Mouse (Mus musculus): Measurements from ENCODE around the gene Sox10. TPM values are rescaled to one million over a fixed set of nuclear protein-coding genes. Genes with fewer than 3 reads are reported as not detected.

Sox10 gene
- total RNA-seq, 1 experiment = 0.31 TPM

GRCm38 (mm10) chr15:79135332-79135731, 29.7 kb downstream of the Sox10 start:
- in situ Hi-C loops (cut with MboI; ENCODE audit: low sequenced_read_pairs in 2 of 2, unreplicated experiment in 2 of 2) = no loop called here
- TF ChIP-seq MAFK (IDR thresholded peaks at IDR 0.05; ENCODE audit: insufficient read depth, low read depth, low read length) (no peak), ZC3H11A (IDR thresholded peaks at IDR 0.05; ENCODE audit: borderline replicate concordance, low read depth, low read length) (no peak), ZNF384 (IDR thresholded peaks at IDR 0.05; ENCODE audit: low read depth, low read length) (no peak), HCFC1 (IDR thresholded peaks at IDR 0.05; ENCODE audit: borderline replicate concordance, insufficient read depth, low read length) (no peak), CHD2 (IDR thresholded peaks at IDR 0.05; ENCODE audit: low read depth, low read length) (no peak)
- Histone ChIP-seq H3K36me3 (ENCODE audit: control insufficient read depth, insufficient read depth, low read length, poor library complexity, severe bottlenecking) (peaks cover 6% of the 10 kb centered on the region; the same call in 1 of the 2 replicates), H3K9ac (ENCODE audit: insufficient read depth, low read depth, low read length, poor library complexity, severe bottlenecking) (no peak overlapping the region), H3K4me3 (ENCODE audit: insufficient read depth in 1 of 2, low read depth in 1 of 2, low read length in 2 of 2, poor library complexity in 1 of 2, severe bottlenecking in 1 of 2) (no peak overlapping the region), H3K4me1 (ENCODE audit: control insufficient read depth in 2 of 2, insufficient read depth in 2 of 2, low read length in 2 of 2, poor library complexity in 1 of 2) (no peaks in the 10 kb centered on the region; a peak in 1 of 4 replicates), H3K27ac (ENCODE audit: insufficient read depth, low read depth, low read length, poor library complexity, severe bottlenecking) (no peak overlapping the region), H3K9me3 (ENCODE audit: control insufficient read depth, insufficient read depth, low read depth, low read length) (no peaks in the 10 kb centered on the region)
- no peak for DNase-seq (ENCODE audit: low read depth, low spot score)

- DNase-seq (ENCODE audit: low read depth, low spot score) = no peak
- H3K9me3 ChIP-seq (ENCODE audit: control insufficient read depth, insufficient read depth, low read depth, low read length) = no peaks in the 10 kb centered on the region
- H3K27ac ChIP-seq (ENCODE audit: insufficient read depth, low read depth, low read length, poor library complexity, severe bottlenecking) = no peak overlapping the region
- no peak overlapping the region for H3K9ac ChIP-seq (ENCODE audit: insufficient read depth, low read depth, low read length, poor library complexity, severe bottlenecking)
- peaks cover 6% of the 10 kb centered on the region; the same call in 1 of the 2 replicates for H3K36me3 ChIP-seq (ENCODE audit: control insufficient read depth, insufficient read depth, low read length, poor library complexity, severe bottlenecking)
- H3K4me3 ChIP-seq (ENCODE audit: insufficient read depth in 1 of 2, low read depth in 1 of 2, low read length in 2 of 2, poor library complexity in 1 of 2, severe bottlenecking in 1 of 2) = no peak overlapping the region
- in situ Hi-C loops (cut with MboI; ENCODE audit: low sequenced_read_pairs in 2 of 2, unreplicated experiment in 2 of 2) = no loop called here
- no peaks in the 10 kb centered on the region; a peak in 1 of 4 replicates for H3K4me1 ChIP-seq (ENCODE audit: control insufficient read depth in 2 of 2, insufficient read depth in 2 of 2, low read length in 2 of 2, poor library complexity in 1 of 2)
- TF ChIP-seq ZNF384 (IDR thresholded peaks at IDR 0.05; ENCODE audit: low read depth, low read length) (no peak), HCFC1 (IDR thresholded peaks at IDR 0.05; ENCODE audit: borderline replicate concordance, insufficient read depth, low read length) (no peak), CHD2 (IDR thresholded peaks at IDR 0.05; ENCODE audit: low read depth, low read length) (no peak), MAFK (IDR thresholded peaks at IDR 0.05; ENCODE audit: insufficient read depth, low read depth, low read length) (no peak), ZC3H11A (IDR thresholded peaks at IDR 0.05; ENCODE audit: borderline replicate concordance, low read depth, low read length) (no peak)
Measured at GRCm38 (mm10) chr15:79134496-79135270, 30.4 kb downstream of the Sox10 start.

- H3K27ac ChIP-seq (ENCODE audit: insufficient read depth, low read depth, low read length, poor library complexity, severe bottlenecking) = no peak overlapping the region
- no peaks in the 10 kb centered on the region for H3K9me3 ChIP-seq (ENCODE audit: control insufficient read depth, insufficient read depth, low read depth, low read length)
Measured at GRCm38 (mm10) chr15:79133191-79133661, 31.8 kb downstream of the Sox10 start.

GRCm38 (mm10) chr15:79131442-79131841, 33.6 kb downstream of the Sox10 start:
- TF ChIP-seq HCFC1 (IDR thresholded peaks at IDR 0.05; ENCODE audit: borderline replicate concordance, insufficient read depth, low read length) (no peak), MAFK (IDR thresholded peaks at IDR 0.05; ENCODE audit: insufficient read depth, low read depth, low read length) (no peak), CHD2 (IDR thresholded peaks at IDR 0.05; ENCODE audit: low read depth, low read length) (no peak), ZC3H11A (IDR thresholded peaks at IDR 0.05; ENCODE audit: borderline replicate concordance, low read depth, low read length) (no peak), ZNF384 (IDR thresholded peaks at IDR 0.05; ENCODE audit: low read depth, low read length) (no peak)
- H3K9ac ChIP-seq (ENCODE audit: insufficient read depth, low read depth, low read length, poor library complexity, severe bottlenecking) = no peak overlapping the region
- no peak overlapping the region for H3K27ac ChIP-seq (ENCODE audit: insufficient read depth, low read depth, low read length, poor library complexity, severe bottlenecking)
- no peaks in the 10 kb centered on the region for H3K9me3 ChIP-seq (ENCODE audit: control insufficient read depth, insufficient read depth, low read depth, low read length)
- H3K4me1 ChIP-seq (ENCODE audit: control insufficient read depth in 2 of 2, insufficient read depth in 2 of 2, low read length in 2 of 2, poor library complexity in 1 of 2) = peaks cover 0 to 2% of the 10 kb centered on the region in 2 experiments; a peak in 2 of 4 replicates
- in situ Hi-C loops (cut with MboI; ENCODE audit: low sequenced_read_pairs in 2 of 2, unreplicated experiment in 2 of 2) = no loop called here
- DNase-seq (ENCODE audit: low read depth, low spot score) = no peak
- no peak overlapping the region for H3K4me3 ChIP-seq (ENCODE audit: insufficient read depth in 1 of 2, low read depth in 1 of 2, low read length in 2 of 2, poor library complexity in 1 of 2, severe bottlenecking in 1 of 2)
- peaks cover 12% of the 10 kb centered on the region; the same call in 1 of the 2 replicates for H3K36me3 ChIP-seq (ENCODE audit: control insufficient read depth, insufficient read depth, low read length, poor library complexity, severe bottlenecking)

More at GRCm38 (mm10) chr15:79133191-79133661, 31.8 kb downstream of the Sox10 start:
- TF ChIP-seq CHD2 (IDR thresholded peaks at IDR 0.05; ENCODE audit: low read depth, low read length) (no peak), ZC3H11A (IDR thresholded peaks at IDR 0.05; ENCODE audit: borderline replicate concordance, low read depth, low read length) (no peak), ZNF384 (IDR thresholded peaks at IDR 0.05; ENCODE audit: low read depth, low read length) (no peak), MAFK (IDR thresholded peaks at IDR 0.05; ENCODE audit: insufficient read depth, low read depth, low read length) (no peak), HCFC1 (IDR thresholded peaks at IDR 0.05; ENCODE audit: borderline replicate concordance, insufficient read depth, low read length) (no peak)
- peaks cover 6% of the 10 kb centered on the region; the same call in 1 of the 2 replicates for H3K36me3 ChIP-seq (ENCODE audit: control insufficient read depth, insufficient read depth, low read length, poor library complexity, severe bottlenecking)
- H3K4me3 ChIP-seq (ENCODE audit: insufficient read depth in 1 of 2, low read depth in 1 of 2, low read length in 2 of 2, poor library complexity in 1 of 2, severe bottlenecking in 1 of 2) = no peak overlapping the region
- DNase-seq (ENCODE audit: low read depth, low spot score) = no peak
- in situ Hi-C loops (cut with MboI; ENCODE audit: low sequenced_read_pairs in 2 of 2, unreplicated experiment in 2 of 2) = no loop called here
- H3K4me1 ChIP-seq (ENCODE audit: control insufficient read depth in 2 of 2, insufficient read depth in 2 of 2, low read length in 2 of 2, poor library complexity in 1 of 2) = no peaks in the 10 kb centered on the region; a peak in 1 of 4 replicates
- H3K9ac ChIP-seq (ENCODE audit: insufficient read depth, low read depth, low read length, poor library complexity, severe bottlenecking) = no peak overlapping the region
